Mouse (Mus musculus): ENCODE results near the gene 8030474K03Rik. TPM values are rescaled to one million over a fixed set of nuclear protein-coding genes. Genes with fewer than 3 reads are reported as not detected.
"Not testable (repeated sequence)": the region's sequence is repeated elsewhere in the genome, so short reads cannot be mapped to it uniquely, and the experiment has no call there.

Gene 8030474K03Rik
- total RNA-seq, 1 experiment, result 12.9 TPM

GRCm38 (mm10) chrX:101805512-101805911 lies 11.1 kb downstream of the 8030474K03Rik start:
- TF ChIP-seq ZC3H11A (IDR thresholded peaks at IDR 0.05; ENCODE audit: borderline replicate concordance, low read depth, low read length), result peak; percentile 33; the same call in 1 of the 2 replicates
- TF ChIP-seq ZNF384 (IDR thresholded peaks at IDR 0.05; ENCODE audit: low read depth, low read length), result no peak

GRCm38 (mm10) chrX:101811750-101812149 lies 17.3 kb downstream of the 8030474K03Rik start:
- no peak overlapping the region for H3K9ac ChIP-seq (ENCODE audit: insufficient read depth, low read depth, low read length, poor library complexity, severe bottlenecking)
- no peaks in the 10 kb centered on the region for H3K36me3 ChIP-seq (ENCODE audit: control insufficient read depth, insufficient read depth, low read length, poor library complexity, severe bottlenecking)
- H3K27ac ChIP-seq (ENCODE audit: insufficient read depth, low read depth, low read length, poor library complexity, severe bottlenecking), result no peak overlapping the region
- no peaks in the 10 kb centered on the region for H3K4me1 ChIP-seq (ENCODE audit: control insufficient read depth in 2 of 2, insufficient read depth in 2 of 2, low read length in 2 of 2, poor library complexity in 1 of 2)
- no peak overlapping the region for H3K4me3 ChIP-seq (ENCODE audit: insufficient read depth in 1 of 2, low read depth in 1 of 2, low read length in 2 of 2, poor library complexity in 1 of 2, severe bottlenecking in 1 of 2)
- H3K9me3 ChIP-seq (ENCODE audit: control insufficient read depth, insufficient read depth, low read depth, low read length), result no peaks in the 10 kb centered on the region
- no peak for TF ChIP-seq CHD2 (IDR thresholded peaks at IDR 0.05; ENCODE audit: low read depth, low read length)
- no peak for TF ChIP-seq HCFC1 (IDR thresholded peaks at IDR 0.05; ENCODE audit: borderline replicate concordance, insufficient read depth, low read length)
- no peak for TF ChIP-seq ZC3H11A (IDR thresholded peaks at IDR 0.05; ENCODE audit: borderline replicate concordance, low read depth, low read length)
- DNase-seq (ENCODE audit: low read depth, low spot score), result no peak
- in situ Hi-C loops (cut with MboI; ENCODE audit: low sequenced_read_pairs in 2 of 2, unreplicated experiment in 2 of 2), result loop anchor here in 1 of 2 experiments (25.0 kb wide), 1 partner anchor 101 kb away; no protein-coding TSS in a partner anchor

More at GRCm38 (mm10) chrX:101805512-101805911, 11.1 kb downstream of the 8030474K03Rik start:
- Histone ChIP-seq H3K9me3 (ENCODE audit: control insufficient read depth, insufficient read depth, low read depth, low read length) (no peaks in the 10 kb centered on the region), H3K36me3 (ENCODE audit: control insufficient read depth, insufficient read depth, low read length, poor library complexity, severe bottlenecking) (no peaks in the 10 kb centered on the region), H3K9ac (ENCODE audit: insufficient read depth, low read depth, low read length, poor library complexity, severe bottlenecking) (no peak overlapping the region), H3K4me1 (ENCODE audit: control insufficient read depth in 2 of 2, insufficient read depth in 2 of 2, low read length in 2 of 2, poor library complexity in 1 of 2) (no peaks in the 10 kb centered on the region), H3K4me3 (ENCODE audit: insufficient read depth in 1 of 2, low read depth in 1 of 2, low read length in 2 of 2, poor library complexity in 1 of 2, severe bottlenecking in 1 of 2) (no peak overlapping the region), H3K27ac (ENCODE audit: insufficient read depth, low read depth, low read length, poor library complexity, severe bottlenecking) (no peak overlapping the region)
- in situ Hi-C loops (cut with MboI; ENCODE audit: low sequenced_read_pairs in 2 of 2, unreplicated experiment in 2 of 2), result loop anchor here in 1 of 2 experiments (25.0 kb wide), 1 partner anchor 107 kb away; no protein-coding TSS in a partner anchor
- DNase-seq (ENCODE audit: low read depth, low spot score), result no peak

- Histone ChIP-seq H3K27ac (ENCODE audit: insufficient read depth, low read depth, low read length, poor library complexity, severe bottlenecking) (no peak overlapping the region), H3K9me3 (ENCODE audit: control insufficient read depth, insufficient read depth, low read depth, low read length) (no peaks in the 10 kb centered on the region), H3K4me1 (ENCODE audit: control insufficient read depth in 2 of 2, insufficient read depth in 2 of 2, low read length in 2 of 2, poor library complexity in 1 of 2) (no peaks in the 10 kb centered on the region), H3K9ac (ENCODE audit: insufficient read depth, low read depth, low read length, poor library complexity, severe bottlenecking) (no peak overlapping the region), H3K4me3 (ENCODE audit: insufficient read depth in 1 of 2, low read depth in 1 of 2, low read length in 2 of 2, poor library complexity in 1 of 2, severe bottlenecking in 1 of 2) (no peak overlapping the region), H3K36me3 (ENCODE audit: control insufficient read depth, insufficient read depth, low read length, poor library complexity, severe bottlenecking) (no peaks in the 10 kb centered on the region)
- in situ Hi-C loops (cut with MboI; ENCODE audit: low sequenced_read_pairs in 2 of 2, unreplicated experiment in 2 of 2), result loop anchor here in 1 of 2 experiments (25.0 kb wide), 1 partner anchor 93 kb away; no protein-coding TSS in a partner anchor
- DNase-seq (ENCODE audit: low read depth, low spot score), result no peak
- peak; percentile 36; the same call in 1 of the 2 replicates for TF ChIP-seq ZC3H11A (IDR thresholded peaks at IDR 0.05; ENCODE audit: borderline replicate concordance, low read depth, low read length)
- no peak for TF ChIP-seq MAFK (IDR thresholded peaks at IDR 0.05; ENCODE audit: insufficient read depth, low read depth, low read length)
Measured at GRCm38 (mm10) chrX:101819163-101819562, 24.7 kb downstream of the 8030474K03Rik start.

- not testable (repeated sequence) for H3K4me1 ChIP-seq (ENCODE audit: control insufficient read depth in 2 of 2, insufficient read depth in 2 of 2, low read length in 2 of 2, poor library complexity in 1 of 2); H3K9me3 ChIP-seq (ENCODE audit: control insufficient read depth, insufficient read depth, low read depth, low read length); H3K36me3 ChIP-seq (ENCODE audit: control insufficient read depth, insufficient read depth, low read length, poor library complexity, severe bottlenecking); DNase-seq (ENCODE audit: low read depth, low spot score); H3K9ac ChIP-seq (ENCODE audit: insufficient read depth, low read depth, low read length, poor library complexity, severe bottlenecking); H3K4me3 ChIP-seq (ENCODE audit: insufficient read depth in 1 of 2, low read depth in 1 of 2, low read length in 2 of 2, poor library complexity in 1 of 2, severe bottlenecking in 1 of 2); H3K27ac ChIP-seq (ENCODE audit: insufficient read depth, low read depth, low read length, poor library complexity, severe bottlenecking)
- in situ Hi-C loops (cut with MboI; ENCODE audit: low sequenced_read_pairs in 2 of 2, unreplicated experiment in 2 of 2), result loop anchor here in 1 of 2 experiments (25.0 kb wide), 1 partner anchor 92 kb away; no protein-coding TSS in a partner anchor
Measured at GRCm38 (mm10) chrX:101819980-101820379, 25.5 kb downstream of the 8030474K03Rik start.

- no peak overlapping the region for H3K4me3 ChIP-seq (ENCODE audit: insufficient read depth in 1 of 2, low read depth in 1 of 2, low read length in 2 of 2, poor library complexity in 1 of 2, severe bottlenecking in 1 of 2)
- in situ Hi-C loops (cut with MboI; ENCODE audit: low sequenced_read_pairs in 2 of 2, unreplicated experiment in 2 of 2), result no loop called here
- no peak for DNase-seq (ENCODE audit: low read depth, low spot score)
- no peaks in the 10 kb centered on the region for H3K4me1 ChIP-seq (ENCODE audit: control insufficient read depth in 2 of 2, insufficient read depth in 2 of 2, low read length in 2 of 2, poor library complexity in 1 of 2)
- no peaks in the 10 kb centered on the region for H3K9me3 ChIP-seq (ENCODE audit: control insufficient read depth, insufficient read depth, low read depth, low read length)
- no peak for TF ChIP-seq HCFC1 (IDR thresholded peaks at IDR 0.05; ENCODE audit: borderline replicate concordance, insufficient read depth, low read length)
- no peak for TF ChIP-seq MAFK (IDR thresholded peaks at IDR 0.05; ENCODE audit: insufficient read depth, low read depth, low read length)
- no peak for TF ChIP-seq ZC3H11A (IDR thresholded peaks at IDR 0.05; ENCODE audit: borderline replicate concordance, low read depth, low read length)
- no peak for TF ChIP-seq ZNF384 (IDR thresholded peaks at IDR 0.05; ENCODE audit: low read depth, low read length)
- no peak for TF ChIP-seq CHD2 (IDR thresholded peaks at IDR 0.05; ENCODE audit: low read depth, low read length)
- H3K9ac ChIP-seq (ENCODE audit: insufficient read depth, low read depth, low read length, poor library complexity, severe bottlenecking), result no peak overlapping the region
- no peaks in the 10 kb centered on the region for H3K36me3 ChIP-seq (ENCODE audit: control insufficient read depth, insufficient read depth, low read length, poor library complexity, severe bottlenecking)
- no peak overlapping the region for H3K27ac ChIP-seq (ENCODE audit: insufficient read depth, low read depth, low read length, poor library complexity, severe bottlenecking)
Measured at GRCm38 (mm10) chrX:101847191-101847795, 52.8 kb downstream of the 8030474K03Rik start.

Other genes with a start within 250 kb of the 8030474K03Rik start
- 76.5 and 99.5 TPM in 2 replicates for gene Ogt, start 154.6 kb upstream of the 8030474K03Rik start, total RNA-seq (2012; rRNA removed)
- gene Cxcr3, start 60.4 kb upstream of the 8030474K03Rik start, total RNA-seq (2012; rRNA removed), result not detected in 2 replicates
- gene Gm4779, start 233 bp upstream of the 8030474K03Rik start, total RNA-seq (2012; rRNA removed), result 15.4 and 17.5 TPM in 2 replicates
- 1.1 and 1.3 TPM in 2 replicates for gene Nhsl2, start 54.7 kb downstream of the 8030474K03Rik start, total RNA-seq (2012; rRNA removed)

Measured in ES-E14 (cell line).